Mouse (Mus musculus): ENCODE results near the gene Dmwd. TPM values are rescaled to one million over a fixed set of nuclear protein-coding genes. Genes with fewer than 3 reads are reported as not detected.
A peak's percentile ranks its signal among the peaks of the same experiment; 100 is the strongest.

Gene Dmwd
- total and polyA plus RNA-seq, 2 experiments from 2014 or later, result 33.1 to 134 TPM

- no peak for TF ChIP-seq CTCF (IDR thresholded peaks at IDR 0.05)
- no peak overlapping the region for H3K9ac ChIP-seq (replicated peaks; ENCODE audit: low read length, poor library complexity, severe bottlenecking)
- DNase-seq (ENCODE audit: low spot score) (no peak), ATAC-seq (ENCODE audit: low FRiP score) (no peak)
- H3K4me1 ChIP-seq (ENCODE audit: insufficient read depth, low read length), result no peaks in the 10 kb centered on the region
- no peak overlapping the region for H3K4me2 ChIP-seq (ENCODE audit: low read depth, low read length, poor library complexity, severe bottlenecking)
- WGBS, result 27% methylated on average over 14 of the region's 14 CpGs
- no peak overlapping the region for H3K4me3 ChIP-seq (ENCODE audit: low read depth, low read length)
- H3K36me3 ChIP-seq (ENCODE audit: insufficient read depth, low read length), result peaks cover 41% of the 10 kb centered on the region
- H3K9me3 ChIP-seq (ENCODE audit: low read length), result no peaks in the 10 kb centered on the region
- no peaks in the 10 kb centered on the region for H3K27me3 ChIP-seq (ENCODE audit: insufficient read depth, low read length)
- no peak overlapping the region for H3K27ac ChIP-seq (ENCODE audit: low read depth, low read length)
Observed at GRCm38 (mm10) chr7:19086042-19086441, 10.0 kb downstream of the Dmwd start.

- H3K4me2 ChIP-seq (ENCODE audit: low read depth, low read length, poor library complexity, severe bottlenecking), result no peak overlapping the region
- H3K9ac ChIP-seq (replicated peaks; ENCODE audit: low read length, poor library complexity, severe bottlenecking), result no peak overlapping the region
- no peak overlapping the region for H3K27ac ChIP-seq (ENCODE audit: low read depth, low read length)
- H3K36me3 ChIP-seq (ENCODE audit: insufficient read depth, low read length), result peaks cover 35% of the 10 kb centered on the region
- ATAC-seq (ENCODE audit: low FRiP score), result no peak
- WGBS, result 63% methylated on average over 18 of the region's 18 CpGs
- H3K4me1 ChIP-seq (ENCODE audit: insufficient read depth, low read length), result no peaks in the 10 kb centered on the region
- no peak overlapping the region for H3K4me3 ChIP-seq (ENCODE audit: low read depth, low read length)
- TF ChIP-seq CTCF (IDR thresholded peaks at IDR 0.05), result no peak
- no peaks in the 10 kb centered on the region for H3K9me3 ChIP-seq (ENCODE audit: low read length)
- no peak for DNase-seq (ENCODE audit: low spot score)
- no peaks in the 10 kb centered on the region for H3K27me3 ChIP-seq (ENCODE audit: insufficient read depth, low read length)
Observed at GRCm38 (mm10) chr7:19086760-19087159, 10.7 kb downstream of the Dmwd start.

GRCm38 (mm10) chr7:19088813-19089212, 12.8 kb downstream of the Dmwd start:
- DNase-seq (ENCODE audit: low spot score) (peak; percentile 64), ATAC-seq (ENCODE audit: low FRiP score) (no peak)
- no peak overlapping the region for H3K4me3 ChIP-seq (ENCODE audit: low read depth, low read length)

GRCm38 (mm10) chr7:19091913-19092312, 15.9 kb downstream of the Dmwd start:
- peaks cover 25% of the 10 kb centered on the region for H3K36me3 ChIP-seq (ENCODE audit: insufficient read depth, low read length)
- H3K4me2 ChIP-seq (ENCODE audit: low read depth, low read length, poor library complexity, severe bottlenecking), result no peak overlapping the region
- ATAC-seq (ENCODE audit: low FRiP score) (no peak), DNase-seq (ENCODE audit: low spot score) (no peak)
- no peak for TF ChIP-seq CTCF (IDR thresholded peaks at IDR 0.05)
- no peak overlapping the region for H3K9ac ChIP-seq (replicated peaks; ENCODE audit: low read length, poor library complexity, severe bottlenecking)
- H3K27ac ChIP-seq (ENCODE audit: low read depth, low read length), result no peak overlapping the region
- H3K9me3 ChIP-seq (ENCODE audit: low read length), result no peaks in the 10 kb centered on the region
- H3K4me3 ChIP-seq (ENCODE audit: low read depth, low read length), result no peak overlapping the region
- peaks cover 14% of the 10 kb centered on the region for H3K4me1 ChIP-seq (ENCODE audit: insufficient read depth, low read length)
- peaks cover 8% of the 10 kb centered on the region for H3K27me3 ChIP-seq (ENCODE audit: insufficient read depth, low read length)
- WGBS, result 54% methylated on average over 15 of the region's 17 CpGs

More at GRCm38 (mm10) chr7:19088813-19089212, 12.8 kb downstream of the Dmwd start:
- Histone ChIP-seq H3K27ac (ENCODE audit: low read depth, low read length) (no peak overlapping the region), H3K9ac (replicated peaks; ENCODE audit: low read length, poor library complexity, severe bottlenecking) (no peak overlapping the region), H3K27me3 (ENCODE audit: insufficient read depth, low read length) (no peaks in the 10 kb centered on the region), H3K4me1 (ENCODE audit: insufficient read depth, low read length) (no peaks in the 10 kb centered on the region; the same call in 1 of the 2 replicates), H3K4me2 (ENCODE audit: low read depth, low read length, poor library complexity, severe bottlenecking) (no peak overlapping the region), H3K9me3 (ENCODE audit: low read length) (no peaks in the 10 kb centered on the region), H3K36me3 (ENCODE audit: insufficient read depth, low read length) (peaks cover 25% of the 10 kb centered on the region)
- 44% methylated on average over 10 of the region's 10 CpGs for WGBS
- TF ChIP-seq CTCF (IDR thresholded peaks at IDR 0.05), result peak; percentile 74

- Histone ChIP-seq H3K4me3 (ENCODE audit: low read depth, low read length) (no peak overlapping the region), H3K36me3 (ENCODE audit: insufficient read depth, low read length) (peaks cover 20% of the 10 kb centered on the region), H3K9ac (replicated peaks; ENCODE audit: low read length, poor library complexity, severe bottlenecking) (no peak overlapping the region), H3K4me2 (ENCODE audit: low read depth, low read length, poor library complexity, severe bottlenecking) (peak overlapping the region; percentile 98; the same call in 1 of the 2 replicates), H3K27me3 (ENCODE audit: insufficient read depth, low read length) (peaks cover 8% of the 10 kb centered on the region), H3K9me3 (ENCODE audit: low read length) (no peaks in the 10 kb centered on the region), H3K4me1 (ENCODE audit: insufficient read depth, low read length) (peaks cover 14% of the 10 kb centered on the region), H3K27ac (ENCODE audit: low read depth, low read length) (no peak overlapping the region)
- no peak for TF ChIP-seq CTCF (IDR thresholded peaks at IDR 0.05)
- ATAC-seq (ENCODE audit: low FRiP score), result no peak; the same call in 1 of the 2 replicates
- DNase-seq (ENCODE audit: low spot score), result peak; percentile 59
- WGBS, result 14% methylated on average over 38 of the region's 38 CpGs
Observed at GRCm38 (mm10) chr7:19092381-19093173, 16.6 kb downstream of the Dmwd start.

GRCm38 (mm10) chr7:19093174-19093521, 17.1 kb downstream of the Dmwd start:
- peak; percentile 63 for ATAC-seq (ENCODE audit: low FRiP score)
- peaks cover 14% of the 10 kb centered on the region for H3K4me1 ChIP-seq (ENCODE audit: insufficient read depth, low read length)
- H3K9ac ChIP-seq (replicated peaks; ENCODE audit: low read length, poor library complexity, severe bottlenecking), result no peak overlapping the region
- DNase-seq (ENCODE audit: low spot score), result peak; percentile 73
- 8% methylated on average over 11 of the region's 15 CpGs for WGBS
- H3K9me3 ChIP-seq (ENCODE audit: low read length), result no peaks in the 10 kb centered on the region
- peaks cover 8% of the 10 kb centered on the region for H3K27me3 ChIP-seq (ENCODE audit: insufficient read depth, low read length)
- peak overlapping the region; percentile 98 for H3K4me2 ChIP-seq (ENCODE audit: low read depth, low read length, poor library complexity, severe bottlenecking)
- H3K36me3 ChIP-seq (ENCODE audit: insufficient read depth, low read length), result peaks cover 14% of the 10 kb centered on the region
- H3K4me3 ChIP-seq (ENCODE audit: low read depth, low read length), result peak overlapping the region; percentile 48; the same call in 1 of the 2 replicates
- peak; percentile 75 for TF ChIP-seq CTCF (IDR thresholded peaks at IDR 0.05)
- H3K27ac ChIP-seq (ENCODE audit: low read depth, low read length), result no peak overlapping the region

Data from midbrain, postnatal 0 days (tissue).